Mouse (Mus musculus) left cerebral cortex, adult 9 months (tissue): ENCODE data around the gene Hps4.
"Not testable (repeated sequence)": the region's sequence is repeated elsewhere in the genome, so short reads cannot be mapped to it uniquely, and the experiment has no call there.

Experiments
- DNase-seq, 2 experiments: peaks; one replicate each; pipeline ENCODE4 v3.0.0; 2022; ENCODE audit warnings: low spot score in 2 of 2

The Hps4 gene

GRCm38 (mm10) chr5:112399284-112399683, 56.4 kb downstream of the Hps4 start:
- no peak for DNase-seq

DNA sequence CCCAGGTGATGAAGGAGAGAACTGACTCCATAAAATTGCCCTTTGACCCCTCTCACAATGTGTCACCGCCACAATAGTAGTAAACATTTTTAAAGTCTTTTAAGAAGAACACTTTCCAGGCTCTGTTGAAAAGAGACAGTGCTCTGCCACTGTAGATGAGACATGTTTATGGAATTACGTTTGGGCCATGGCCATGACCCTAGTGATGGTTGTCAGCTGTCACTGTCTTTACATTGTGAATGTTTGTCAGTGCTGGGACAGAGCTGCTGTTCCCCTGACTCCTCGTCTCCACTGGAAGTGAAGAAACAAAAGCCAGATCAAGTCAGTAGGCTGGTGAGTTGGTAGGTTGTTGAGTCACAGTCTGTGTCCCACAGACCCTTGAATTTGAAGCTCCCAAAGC, 59.6 kb downstream of the Hps4 start:
- no peak for DNase-seq

GRCm38 (mm10) chr5:112406017-112406416, 63.1 kb downstream of the Hps4 start:
- DNase-seq, result no peak

- no peak for DNase-seq
These were observed 66.4 kb downstream of the Hps4 start for GRCm38 (mm10) chr5:112409274-112409673.

GRCm38 (mm10) chr5:112411072-112411471, 68.2 kb downstream of the Hps4 start:
- DNase-seq, result no peak

GRCm38 (mm10) chr5:112411514-112412335, 68.8 kb downstream of the Hps4 start:
- peak in 1 of 2 experiments; percentile 69 for DNase-seq

- not testable (repeated sequence) for DNase-seq
These were observed 69.9 kb downstream of the Hps4 start for GRCm38 (mm10) chr5:112412781-112413180.

- DNase-seq, result no peak
These were observed 73.8 kb downstream of the Hps4 start for GRCm38 (mm10) chr5:112416673-112417072.

DNA sequence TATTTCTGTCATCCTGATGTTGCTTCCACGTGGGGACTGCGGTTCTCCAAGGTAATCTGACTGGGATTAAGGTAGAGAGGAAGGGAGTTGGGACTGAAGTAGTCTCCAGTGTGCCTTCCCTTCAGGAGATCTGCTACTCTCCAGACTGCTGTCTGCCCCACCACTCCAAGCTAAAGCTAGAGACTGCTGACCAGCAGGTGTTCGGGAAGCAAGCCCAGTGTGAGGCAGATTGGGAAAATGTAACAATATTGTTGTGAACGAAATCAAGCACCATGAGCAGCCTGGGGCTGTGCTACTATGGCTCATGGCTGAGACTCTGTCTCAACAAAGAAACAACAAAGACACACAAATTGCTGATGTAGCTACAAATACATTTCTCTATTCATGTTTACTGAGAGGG, 75.1 kb downstream of the Hps4 start:
- no peak for DNase-seq

DNA sequence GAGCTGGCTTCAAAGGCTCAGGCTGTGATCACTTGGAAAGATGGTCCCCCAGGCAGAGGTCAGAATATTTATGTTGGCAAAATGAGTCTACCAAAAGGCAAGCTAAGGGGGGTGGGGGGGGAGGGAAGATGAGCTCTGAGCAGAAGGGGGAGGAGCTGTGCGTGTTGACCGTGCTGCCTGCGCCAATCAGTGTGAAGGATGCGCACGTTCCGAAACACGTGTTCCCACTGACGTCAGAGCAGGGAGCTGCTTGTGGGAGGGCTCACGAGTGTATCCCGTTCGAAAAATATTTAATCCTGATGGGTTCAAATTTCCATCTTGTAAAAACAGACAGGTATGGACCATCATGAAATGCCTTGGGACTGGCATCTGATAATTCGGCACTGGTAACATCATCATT, 76.7 kb downstream of the Hps4 start:
- no peak for DNase-seq

- DNase-seq, result no peak
These were observed 83.8 kb downstream of the Hps4 start for GRCm38 (mm10) chr5:112426635-112427034.

DNA sequence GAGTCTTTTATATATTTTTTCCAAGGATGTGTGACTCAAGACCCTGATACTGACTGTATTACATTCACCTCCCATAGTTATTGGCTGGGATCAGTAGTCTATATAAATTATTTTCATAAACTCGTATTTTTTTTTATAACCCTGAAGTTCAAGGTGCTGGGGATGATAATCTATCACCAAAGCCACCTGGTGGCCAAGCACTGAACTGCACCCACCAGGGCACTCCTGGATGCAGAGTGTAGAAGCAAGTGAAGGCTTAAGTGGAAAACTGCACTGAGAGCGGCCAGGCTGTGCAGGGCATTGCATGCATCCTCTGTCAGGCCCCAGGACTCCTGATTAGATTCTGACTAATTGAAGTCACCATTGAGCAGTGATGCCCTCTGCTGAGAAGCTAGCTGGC, 84.4 kb downstream of the Hps4 start:
- peak in 1 of 2 experiments; percentile 62 for DNase-seq
